Mouse (Mus musculus): ENCODE measurements around the gene Simc1. TPM values are rescaled to one million over a fixed set of nuclear protein-coding genes. Genes with fewer than 3 reads are reported as not detected.

Simc1 gene
- polyA plus RNA-seq, 1 experiment from 2014 or later: 6.8 TPM

DNA sequence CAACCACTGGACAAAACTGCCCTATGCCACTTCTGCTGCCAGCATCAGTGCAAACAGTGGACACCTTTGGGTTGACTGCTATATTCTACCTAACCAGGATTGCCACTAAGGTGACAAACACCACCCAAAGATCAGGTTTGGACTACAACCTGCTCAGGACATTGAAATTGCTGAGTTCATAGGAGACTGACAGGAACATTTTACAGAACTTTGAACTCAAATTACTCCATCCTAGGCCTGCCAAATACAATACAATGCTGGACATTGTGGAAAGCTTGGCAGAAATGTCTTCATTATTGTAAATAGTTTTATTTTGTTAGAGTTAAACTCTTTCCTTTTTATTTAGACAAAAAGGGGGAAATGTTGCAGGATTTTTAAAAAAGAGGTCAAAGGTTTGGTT is 17.6 kb downstream of the Simc1 start:
- no peak overlapping the region for H3K4me2 ChIP-seq (ENCODE audit: low read length)
- H3K9ac ChIP-seq (ENCODE audit: low read depth, low read length): no peak overlapping the region
- no peak for TF ChIP-seq CTCF (IDR thresholded peaks at IDR 0.05; ENCODE audit: low read depth)
- H3K4me1 ChIP-seq (replicated peaks; ENCODE audit: insufficient read depth, low read length): no peaks in the 10 kb centered on the region
- DNase-seq (ENCODE audit: low spot score) (no peak), ATAC-seq (replicated peaks; ENCODE audit: low FRiP score, low read depth) (no peak)
- H3K9me3 ChIP-seq (replicated peaks; ENCODE audit: low read length): no peaks in the 10 kb centered on the region
- H3K4me3 ChIP-seq (replicated peaks; ENCODE audit: low read depth, low read length): no peak overlapping the region
- H3K27ac ChIP-seq: no peak overlapping the region
- no peaks in the 10 kb centered on the region for H3K27me3 ChIP-seq (ENCODE audit: insufficient read depth, low read length)
- H3K36me3 ChIP-seq (ENCODE audit: insufficient read depth, low read length): peaks cover 9% of the 10 kb centered on the region

- Histone ChIP-seq H3K4me1 (replicated peaks; ENCODE audit: insufficient read depth, low read length) (no peaks in the 10 kb centered on the region), H3K27me3 (ENCODE audit: insufficient read depth, low read length) (no peaks in the 10 kb centered on the region), H3K9me3 (replicated peaks; ENCODE audit: low read length) (no peaks in the 10 kb centered on the region), H3K27ac (no peak overlapping the region), H3K4me3 (replicated peaks; ENCODE audit: low read depth, low read length) (no peak overlapping the region), H3K36me3 (ENCODE audit: insufficient read depth, low read length) (peaks cover 39% of the 10 kb centered on the region), H3K9ac (ENCODE audit: low read depth, low read length) (no peak overlapping the region), H3K4me2 (ENCODE audit: low read length) (no peak overlapping the region)
- WGBS: 80% methylated on average over 6 of the region's 6 CpGs
- ATAC-seq (replicated peaks; ENCODE audit: low FRiP score, low read depth) (no peak), DNase-seq (ENCODE audit: low spot score) (no peak)
- no peak for TF ChIP-seq CTCF (IDR thresholded peaks at IDR 0.05; ENCODE audit: low read depth)
Measured at GRCm38 (mm10) chr13:54527140-54527539, 23.6 kb downstream of the Simc1 start.

GRCm38 (mm10) chr13:54532134-54532533 is 28.6 kb downstream of the Simc1 start:
- no peak overlapping the region for H3K4me2 ChIP-seq (ENCODE audit: low read length)
- no peaks in the 10 kb centered on the region for H3K27me3 ChIP-seq (ENCODE audit: insufficient read depth, low read length)
- ATAC-seq (replicated peaks; ENCODE audit: low FRiP score, low read depth) (no peak), DNase-seq (ENCODE audit: low spot score) (no peak)
- TF ChIP-seq CTCF (IDR thresholded peaks at IDR 0.05; ENCODE audit: low read depth): no peak
- H3K4me1 ChIP-seq (replicated peaks; ENCODE audit: insufficient read depth, low read length): no peaks in the 10 kb centered on the region
- H3K9me3 ChIP-seq (replicated peaks; ENCODE audit: low read length): no peaks in the 10 kb centered on the region
- H3K27ac ChIP-seq: no peak overlapping the region
- H3K9ac ChIP-seq (ENCODE audit: low read depth, low read length): no peak overlapping the region
- H3K4me3 ChIP-seq (replicated peaks; ENCODE audit: low read depth, low read length): no peak overlapping the region
- H3K36me3 ChIP-seq (ENCODE audit: insufficient read depth, low read length): peaks cover 31% of the 10 kb centered on the region; the same call in 1 of the 2 replicates

- H3K9ac ChIP-seq (ENCODE audit: low read depth, low read length): no peak overlapping the region
- peaks cover 36% of the 10 kb centered on the region; the same call in 1 of the 2 replicates for H3K36me3 ChIP-seq (ENCODE audit: insufficient read depth, low read length)
- no peaks in the 10 kb centered on the region for H3K9me3 ChIP-seq (replicated peaks; ENCODE audit: low read length)
- H3K4me2 ChIP-seq (ENCODE audit: low read length): no peak overlapping the region
- H3K27ac ChIP-seq: no peak overlapping the region
- no peak overlapping the region for H3K4me3 ChIP-seq (replicated peaks; ENCODE audit: low read depth, low read length)
- no peak for TF ChIP-seq CTCF (IDR thresholded peaks at IDR 0.05; ENCODE audit: low read depth)
- H3K27me3 ChIP-seq (ENCODE audit: insufficient read depth, low read length): no peaks in the 10 kb centered on the region
- DNase-seq (ENCODE audit: low spot score): no peak
- no peak for ATAC-seq (replicated peaks; ENCODE audit: low FRiP score, low read depth)
- WGBS: 79% methylated on average over 7 of the region's 7 CpGs
- no peaks in the 10 kb centered on the region for H3K4me1 ChIP-seq (replicated peaks; ENCODE audit: insufficient read depth, low read length)
Measured at GRCm38 (mm10) chr13:54548036-54548435, 44.5 kb downstream of the Simc1 start.

DNA sequence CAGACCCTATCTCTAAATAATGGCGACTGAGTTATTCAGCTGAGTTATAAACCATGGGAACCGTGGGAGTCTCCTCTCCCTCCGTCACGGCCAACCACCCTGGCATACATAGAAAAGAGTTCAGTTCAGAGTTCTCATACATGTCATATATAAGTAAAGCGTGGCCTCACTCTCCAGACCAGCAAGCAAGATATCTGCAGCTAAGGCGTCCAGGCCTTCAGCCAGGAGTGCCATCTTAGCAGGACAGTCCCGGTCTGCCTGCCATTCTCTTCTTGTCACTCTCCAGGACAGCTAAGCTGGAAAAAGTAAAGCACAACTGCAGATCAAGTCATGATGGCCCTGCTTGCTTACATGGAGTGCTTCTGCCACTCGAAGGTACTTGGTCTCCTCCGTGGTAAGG is 52.6 kb downstream of the Simc1 start:
- no peaks in the 10 kb centered on the region for H3K9me3 ChIP-seq (replicated peaks; ENCODE audit: low read length)
- DNase-seq (ENCODE audit: low spot score) (no peak), ATAC-seq (replicated peaks; ENCODE audit: low FRiP score, low read depth) (no peak)
- peaks cover 74% of the 10 kb centered on the region for H3K36me3 ChIP-seq (ENCODE audit: insufficient read depth, low read length)
- no peak overlapping the region for H3K9ac ChIP-seq (ENCODE audit: low read depth, low read length)
- H3K27me3 ChIP-seq (ENCODE audit: insufficient read depth, low read length): no peaks in the 10 kb centered on the region
- 87% methylated on average over 9 of the region's 9 CpGs for WGBS
- H3K4me3 ChIP-seq (replicated peaks; ENCODE audit: low read depth, low read length): no peak overlapping the region
- no peak for TF ChIP-seq CTCF (IDR thresholded peaks at IDR 0.05; ENCODE audit: low read depth)
- no peak overlapping the region for H3K27ac ChIP-seq
- H3K4me2 ChIP-seq (ENCODE audit: low read length): no peak overlapping the region
- H3K4me1 ChIP-seq (replicated peaks; ENCODE audit: insufficient read depth, low read length): no peaks in the 10 kb centered on the region

GRCm38 (mm10) chr13:54556796-54557195 is 53.2 kb downstream of the Simc1 start:
- H3K36me3 ChIP-seq (ENCODE audit: insufficient read depth, low read length): peaks cover 73% of the 10 kb centered on the region
- no peak for DNase-seq (ENCODE audit: low spot score)
- TF ChIP-seq CTCF (IDR thresholded peaks at IDR 0.05; ENCODE audit: low read depth): no peak

GRCm38 (mm10) chr13:54557652-54558051 is 54.1 kb downstream of the Simc1 start:
- H3K4me1 ChIP-seq (replicated peaks; ENCODE audit: insufficient read depth, low read length): no peaks in the 10 kb centered on the region
- no peaks in the 10 kb centered on the region for H3K27me3 ChIP-seq (ENCODE audit: insufficient read depth, low read length)
- no peak for TF ChIP-seq CTCF (IDR thresholded peaks at IDR 0.05; ENCODE audit: low read depth)
- no peak overlapping the region for H3K27ac ChIP-seq
- H3K36me3 ChIP-seq (ENCODE audit: insufficient read depth, low read length): peaks cover 69% of the 10 kb centered on the region
- H3K9ac ChIP-seq (ENCODE audit: low read depth, low read length): no peak overlapping the region
- ATAC-seq (replicated peaks; ENCODE audit: low FRiP score, low read depth) (no peak), DNase-seq (ENCODE audit: low spot score) (no peak)
- H3K4me3 ChIP-seq (replicated peaks; ENCODE audit: low read depth, low read length): no peak overlapping the region
- 86% methylated on average over 1 of the region's 1 CpGs for WGBS
- H3K9me3 ChIP-seq (replicated peaks; ENCODE audit: low read length): no peaks in the 10 kb centered on the region
- H3K4me2 ChIP-seq (ENCODE audit: low read length): no peak overlapping the region

More at GRCm38 (mm10) chr13:54556796-54557195, 53.2 kb downstream of the Simc1 start:
- no peaks in the 10 kb centered on the region for H3K9me3 ChIP-seq (replicated peaks; ENCODE audit: low read length)
- H3K4me1 ChIP-seq (replicated peaks; ENCODE audit: insufficient read depth, low read length): no peaks in the 10 kb centered on the region
- H3K4me3 ChIP-seq (replicated peaks; ENCODE audit: low read depth, low read length): no peak overlapping the region
- ATAC-seq (replicated peaks; ENCODE audit: low FRiP score, low read depth): no peak
- H3K27ac ChIP-seq: no peak overlapping the region
- H3K4me2 ChIP-seq (ENCODE audit: low read length): no peak overlapping the region
- no peaks in the 10 kb centered on the region for H3K27me3 ChIP-seq (ENCODE audit: insufficient read depth, low read length)
- H3K9ac ChIP-seq (ENCODE audit: low read depth, low read length): no peak overlapping the region
- 85% methylated on average over 3 of the region's 3 CpGs for WGBS

Data from kidney, postnatal 0 days (tissue).